In genomic region chr8:125822065-125822464, GRCm38 (mm10) we compare ENCODE assay signal across 23 mouse cellular contexts.
DNase-seq lines count a peak whose midpoint lies in the region; ATAC-seq and TF ChIP-seq lines count a peak whose summit lies in the region.
"Had no signal": no experiment of that assay in that cellular context is flagged by ENCODE, and none has a peak within 500 bp of the region (broad histone marks: within the 10 kb centered on the region; RNA-seq: fewer than 3 reads in every experiment).

No protein-coding gene starts in this region.

- no peak for DNase-seq in hindbrain, embryonic 11.5 days (ENCODE audit: low spot score)
- no peak for DNase-seq in layer of hippocampus, adult 2 months (ENCODE audit: low spot score in 2 of 2)
- no peak for DNase-seq in layer of hippocampus, adult 8-10 months (ENCODE audit: low spot score in 2 of 2)
- no peak for DNase-seq in urinary bladder, adult 2 months (ENCODE audit: low spot score)
- DNase-seq: adrenal gland, postnatal 10 days; adrenal gland, postnatal 36 days; cerebellum, adult 18-20 months; cerebellum, adult 9-10 months; cerebellum, postnatal 14 days; gastrocnemius, postnatal 10 days; gastrocnemius, postnatal 36 days; heart, postnatal 14 days; heart, postnatal 4 days had no signal

- H3K27me3 ChIP-seq in hindbrain, embryonic 13.5 days: 0 out of 2 replicates have a peak, but pooled peaks cover 3% of the 10 kb centered on the region
- no peaks in the 10 kb centered on the region for H3K27me3 ChIP-seq in hindbrain, embryonic 11.5 days (ENCODE audit: control insufficient read depth, insufficient read depth, low read length)
- no peaks in the 10 kb centered on the region for H3K27me3 ChIP-seq in midbrain, embryonic 15.5 days (replicated peaks)
- H3K27me3 ChIP-seq in midbrain, embryonic 16.5 days (ENCODE audit: control insufficient read depth, insufficient read depth, low read depth, low read length): no peaks in the 10 kb centered on the region
- H3K27me3 ChIP-seq: forebrain, embryonic 13.5 days; heart, embryonic 13.5 days had no signal

- H3K27ac ChIP-seq in hindbrain, embryonic 13.5 days: peak overlapping the region; percentile 52; the same call in 1 of the 2 replicates
- H3K27ac ChIP-seq in hindbrain, embryonic 11.5 days (ENCODE audit: low read depth, low read length): no peak overlapping the region
- peak overlapping the region; percentile 81; the same call in 1 of the 2 replicates for H3K27ac ChIP-seq in layer of hippocampus, adult 2 months
- 0 out of 2 replicates have a peak overlapping the region, but pooled peaks have one; percentile 3 for H3K27ac ChIP-seq in midbrain, embryonic 15.5 days
- H3K27ac ChIP-seq in midbrain, embryonic 16.5 days (ENCODE audit: low read length): no peak overlapping the region
- H3K27ac ChIP-seq: forebrain, embryonic 10.5 days; forebrain, embryonic 13.5 days; heart, adult 2 months; heart, embryonic 13.5 days; hindbrain, embryonic 12.5 days had no signal

- peaks cover 7% of the 10 kb centered on the region for H3K36me3 ChIP-seq in hindbrain, embryonic 13.5 days
- no peaks in the 10 kb centered on the region for H3K36me3 ChIP-seq in hindbrain, embryonic 11.5 days (ENCODE audit: control insufficient read depth, insufficient read depth, low read length)
- no peaks in the 10 kb centered on the region for H3K36me3 ChIP-seq in midbrain, embryonic 15.5 days (replicated peaks)
- peaks cover 4% of the 10 kb centered on the region for H3K36me3 ChIP-seq in midbrain, embryonic 16.5 days (ENCODE audit: control insufficient read depth, insufficient read depth, low read length)
- H3K36me3 ChIP-seq: forebrain, embryonic 10.5 days; heart, embryonic 10.5 days; heart, embryonic 13.5 days; hindbrain, embryonic 12.5 days had no signal

- H3K4me2 ChIP-seq in hindbrain, embryonic 13.5 days: no peak overlapping the region
- no peak overlapping the region for H3K4me2 ChIP-seq in hindbrain, embryonic 11.5 days (replicated peaks; ENCODE audit: low read depth, low read length)
- no peak overlapping the region for H3K4me2 ChIP-seq in midbrain, embryonic 15.5 days
- H3K4me2 ChIP-seq in midbrain, embryonic 16.5 days (ENCODE audit: low read length): no peak overlapping the region
- H3K4me2 ChIP-seq: forebrain, embryonic 13.5 days; heart, embryonic 13.5 days; hindbrain, embryonic 12.5 days had no signal

- WGBS in hindbrain, embryonic 13.5 days: 77% methylated on average over 14 of the region's 14 CpGs
- WGBS in hindbrain, embryonic 11.5 days: 89% methylated on average over 14 of the region's 14 CpGs
- WGBS in midbrain, embryonic 15.5 days: 81% methylated on average over 14 of the region's 14 CpGs
- 84% methylated on average over 14 of the region's 14 CpGs for WGBS in midbrain, embryonic 16.5 days

- ATAC-seq in hindbrain, embryonic 13.5 days (ENCODE audit: low FRiP score): no peak
- ATAC-seq in hindbrain, embryonic 11.5 days (ENCODE audit: low FRiP score): no peak
- no peak for ATAC-seq in midbrain, embryonic 15.5 days (replicated peaks)
- ATAC-seq in midbrain, embryonic 16.5 days: no peak
- ATAC-seq: forebrain, embryonic 13.5 days; forebrain, embryonic 16.5 days had no signal

- H3K4me3 ChIP-seq in hindbrain, embryonic 13.5 days: no peak overlapping the region
- no peak overlapping the region for H3K4me3 ChIP-seq in hindbrain, embryonic 11.5 days (ENCODE audit: low read depth, low read length)
- H3K4me3 ChIP-seq in layer of hippocampus, adult 2 months: no peak overlapping the region
- no peak overlapping the region for H3K4me3 ChIP-seq in midbrain, embryonic 15.5 days
- H3K4me3 ChIP-seq in midbrain, embryonic 16.5 days (ENCODE audit: low read depth, low read length): no peak overlapping the region
- H3K4me3 ChIP-seq: forebrain, embryonic 10.5 days; forebrain, embryonic 13.5 days; heart, adult 2 months; heart, embryonic 10.5 days; heart, embryonic 13.5 days; hindbrain, embryonic 12.5 days had no signal

- no peaks in the 10 kb centered on the region for H3K9me3 ChIP-seq in hindbrain, embryonic 13.5 days
- no peaks in the 10 kb centered on the region for H3K9me3 ChIP-seq in hindbrain, embryonic 11.5 days (ENCODE audit: control insufficient read depth, low read length)
- H3K9me3 ChIP-seq in midbrain, embryonic 15.5 days: no peaks in the 10 kb centered on the region
- H3K9me3 ChIP-seq in midbrain, embryonic 16.5 days (replicated peaks; ENCODE audit: control insufficient read depth, low read length, poor library complexity, severe bottlenecking): no peaks in the 10 kb centered on the region
- H3K9me3 ChIP-seq: forebrain, embryonic 10.5 days; forebrain, embryonic 13.5 days; heart, embryonic 10.5 days; heart, embryonic 13.5 days; hindbrain, embryonic 12.5 days had no signal

- H3K4me1 ChIP-seq in hindbrain, embryonic 13.5 days (replicated peaks): peaks cover 23% of the 10 kb centered on the region
- H3K4me1 ChIP-seq in hindbrain, embryonic 11.5 days (replicated peaks; ENCODE audit: control insufficient read depth, insufficient read depth, low read length): no peaks in the 10 kb centered on the region
- H3K4me1 ChIP-seq in midbrain, embryonic 15.5 days: peaks cover 12% of the 10 kb centered on the region
- H3K4me1 ChIP-seq in midbrain, embryonic 16.5 days (ENCODE audit: control insufficient read depth, insufficient read depth, low read length): 0 out of 2 replicates have a peak, but pooled peaks cover 2% of the 10 kb centered on the region
- H3K4me1 ChIP-seq: forebrain, embryonic 13.5 days had no signal

- no peak for TF ChIP-seq CTCF in layer of hippocampus, adult 2 months (conservative IDR thresholded peaks at IDR 0.05)

- H3K9ac ChIP-seq in hindbrain, embryonic 13.5 days: no peak overlapping the region
- no peak overlapping the region for H3K9ac ChIP-seq in hindbrain, embryonic 11.5 days (ENCODE audit: low read depth, low read length)
- no peak overlapping the region for H3K9ac ChIP-seq in midbrain, embryonic 15.5 days
- no peak overlapping the region for H3K9ac ChIP-seq in midbrain, embryonic 16.5 days (ENCODE audit: low read depth, low read length)
- H3K9ac ChIP-seq: forebrain, embryonic 13.5 days; heart, embryonic 13.5 days; hindbrain, embryonic 12.5 days had no signal

Comparison
In these comparisons a context has a peak if more than half of its experiments do, and no peak if none do; other contexts are left out.
1. H3K27ac ChIP-seq: peak in hindbrain, embryonic 13.5 days (single experiment), layer of hippocampus, adult 2 months (single experiment) and midbrain, embryonic 15.5 days (single experiment); none in hindbrain, embryonic 11.5 days (single experiment) and midbrain, embryonic 16.5 days (single experiment).